Mouse (Mus musculus) spleen, adult 2 months (tissue): ENCODE results near the gene Glt28d2. TPM values are rescaled to one million over a fixed set of nuclear protein-coding genes. Genes with fewer than 3 reads are reported as not detected.
A peak's percentile ranks its signal among the peaks of the same experiment; 100 is the strongest.

Experiments used
- DNase-seq, 2 experiments: peaks; one replicate each; pipeline versions ENCODE4 v3.0.0 to v3.0.0-alpha.2; 2012 to 2021; ENCODE audit warnings: low spot score in 2 of 2, low read depth in 1 of 2
- H3K27ac ChIP-seq: fragments of 200-500 bp; 2 replicates; pipeline ENCODE4 v1.5.1; 2012; ENCODE audit warnings: low read length, inconsistent platforms; ENCODE audit not compliant: insufficient read depth
- H3K27me3 ChIP-seq: fragments of 200-500 bp; 2 replicates; pipeline ENCODE4 v1.6.1; 2012; ENCODE audit warnings: mild to moderate bottlenecking, moderate library complexity, low read length, inconsistent platforms; ENCODE audit not compliant: control insufficient read depth, insufficient read depth
- H3K36me3 ChIP-seq: fragments of 200-500 bp; 2 replicates; pipeline ENCODE4 v1.6.1; 2012; ENCODE audit warnings: mild to moderate bottlenecking, low read length, inconsistent platforms; ENCODE audit not compliant: control insufficient read depth, insufficient read depth
- H3K4me1 ChIP-seq: fragments of 200-500 bp; 2 replicates; pipeline ENCODE4 v1.6.1; 2011; ENCODE audit warnings: inconsistent platforms; ENCODE audit not compliant: control insufficient read depth, insufficient read depth, insufficient read length
- H3K4me3 ChIP-seq: fragments of 200-500 bp; 2 replicates; pipeline ENCODE4 v1.5.1; 2011; ENCODE audit warnings: mild to moderate bottlenecking, inconsistent platforms; ENCODE audit not compliant: insufficient read depth, insufficient read length; ENCODE audit errors: extremely low read depth
- CTCF ChIP-seq: fragments of 200-500 bp; IDR thresholded peaks from 2 replicates; pipeline ENCODE4 v1.5.1; 2011; ENCODE audit warnings: mild to moderate bottlenecking, inconsistent platforms; ENCODE audit not compliant: insufficient read depth, insufficient read length, insufficient replicate concordance; ENCODE audit errors: extremely low read depth
- POLR2A ChIP-seq: fragments of 200-500 bp; IDR thresholded peaks from 2 replicates; pipeline ENCODE4 v1.6.1; 2011; ENCODE audit warnings: low read depth, low read length, inconsistent platforms
- WGBS: fragments of 180-500 bp; shearing (Covaris S2); methylation state at CpG from one replicate; pipeline ENCODE4 v1.1.7; 2018; 5-methylcytosine and 5-hydroxymethylcytosine counted together
- polyA plus RNA-seq: library from polyadenylated mRNA; depleted of rRNA; stranded (reverse); fragments of >200 nt; gene quantifications from 2 replicates; pipeline ENCODE4 v1.2.3, GENCODE M21; 2012

Gene Glt28d2
- polyA plus RNA-seq, 1 experiment: 0.11 TPM

DNA sequence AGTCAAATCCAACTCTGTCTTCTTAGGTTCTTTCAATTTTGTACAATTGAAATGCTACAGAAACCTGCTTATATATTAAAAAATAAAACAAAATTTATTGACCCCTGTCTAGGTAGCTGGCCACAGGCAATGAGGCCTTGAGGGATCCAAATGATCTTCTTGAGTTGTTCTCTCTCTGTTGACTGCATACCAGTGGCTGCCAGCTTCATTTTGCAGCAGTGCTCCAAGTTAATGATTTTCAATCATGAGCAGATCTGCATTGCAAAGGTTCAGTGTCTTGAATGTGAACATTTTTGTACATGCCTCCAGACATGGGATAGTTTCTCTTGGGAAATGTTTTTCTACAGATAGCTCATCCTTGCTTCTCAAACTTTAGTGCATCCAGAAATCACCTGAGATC lies 17.1 kb upstream of the Glt28d2 start:
- Histone ChIP-seq H3K27me3 (no peaks in the 10 kb centered on the region), H3K4me3 (no peak overlapping the region), H3K4me1 (no peaks in the 10 kb centered on the region), H3K36me3 (no peaks in the 10 kb centered on the region), H3K27ac (no peak overlapping the region)
- TF ChIP-seq POLR2A (no peak), CTCF (no peak)
- no peak for DNase-seq

DNA sequence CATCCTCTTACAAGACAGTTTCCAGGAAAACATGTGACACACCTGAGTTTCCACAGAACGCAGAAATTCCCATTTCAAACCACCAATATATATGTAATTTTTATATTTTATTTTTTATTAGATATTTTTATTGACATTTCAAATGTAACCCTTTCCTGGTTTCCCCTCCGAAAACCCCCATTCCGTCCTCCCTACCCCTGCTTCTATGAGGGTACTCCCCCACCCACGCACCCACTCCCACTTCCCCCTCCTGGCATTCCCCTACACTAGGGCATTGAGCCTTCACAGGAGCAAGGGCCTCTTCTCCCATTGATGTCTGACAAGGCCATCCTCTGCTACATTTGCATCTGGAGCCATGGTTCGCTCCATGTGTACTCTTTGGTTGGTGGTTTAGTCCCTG lies 7.7 kb upstream of the Glt28d2 start:
- WGBS: 78% methylated on average over 5 of the region's 5 CpGs
- no peak for TF ChIP-seq POLR2A
- TF ChIP-seq CTCF: no peak
- DNase-seq: no peak
- no peaks in the 10 kb centered on the region; the same call in 1 of the 2 replicates for H3K4me1 ChIP-seq
- no peaks in the 10 kb centered on the region for H3K36me3 ChIP-seq
- no peak overlapping the region for H3K4me3 ChIP-seq
- H3K27me3 ChIP-seq: 0 out of 2 replicates have a peak, but pooled peaks cover 2% of the 10 kb centered on the region
- no peak overlapping the region for H3K27ac ChIP-seq

DNA sequence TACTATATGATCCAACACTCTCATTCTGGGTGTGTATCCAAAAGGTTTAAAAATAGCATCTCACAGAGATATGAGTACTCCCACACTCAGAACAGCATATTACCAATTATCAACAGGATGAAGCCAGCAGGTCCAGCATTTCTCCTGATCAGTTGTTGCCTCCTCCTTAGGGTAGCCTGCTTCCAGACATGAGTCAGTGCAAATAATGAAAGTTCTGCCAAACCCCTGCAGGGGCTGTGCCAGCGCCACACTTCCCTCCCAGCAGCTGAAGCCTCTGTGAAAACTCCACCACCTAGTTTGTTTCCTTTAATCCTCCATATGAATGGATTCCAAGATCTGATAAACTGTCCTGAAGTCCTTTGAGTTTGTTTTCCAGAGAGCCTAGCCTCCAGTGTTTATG lies 4.3 kb upstream of the Glt28d2 start:
- 58% methylated on average over 1 of the region's 1 CpGs for WGBS
- 0 out of 2 replicates have a peak, but pooled peaks cover 2% of the 10 kb centered on the region for H3K27me3 ChIP-seq
- no peak overlapping the region for H3K4me3 ChIP-seq
- TF ChIP-seq POLR2A (no peak), CTCF (no peak)
- H3K27ac ChIP-seq: no peak overlapping the region
- peaks cover 5% of the 10 kb centered on the region for H3K4me1 ChIP-seq
- no peaks in the 10 kb centered on the region for H3K36me3 ChIP-seq
- no peak for DNase-seq

- DNase-seq: peak; percentile 6 to 7
Observed at GRCm38 (mm10) chr3:85888221-85888671, 930 bp upstream of the Glt28d2 start.

GRCm38 (mm10) chr3:85886636-85887238 lies 579 bp downstream of the Glt28d2 start:
- no peak for TF ChIP-seq POLR2A
- TF ChIP-seq CTCF: no peak
- DNase-seq: peak in 1 of 2 experiments; percentile 2
- no peak overlapping the region for H3K27ac ChIP-seq
- peak overlapping the region; percentile 46; the same call in 1 of the 2 replicates for H3K4me3 ChIP-seq
- 6% methylated on average over 22 of the region's 22 CpGs for WGBS
- 0 out of 2 replicates have a peak, but pooled peaks cover 2% of the 10 kb centered on the region for H3K27me3 ChIP-seq
- no peaks in the 10 kb centered on the region for H3K36me3 ChIP-seq
- peaks cover 5% of the 10 kb centered on the region for H3K4me1 ChIP-seq

More at GRCm38 (mm10) chr3:85888221-85888671, 930 bp upstream of the Glt28d2 start:
- Histone ChIP-seq H3K27ac (no peak overlapping the region), H3K27me3 (0 out of 2 replicates have a peak, but pooled peaks cover 2% of the 10 kb centered on the region), H3K36me3 (no peaks in the 10 kb centered on the region), H3K4me1 (peaks cover 5% of the 10 kb centered on the region), H3K4me3 (0 out of 2 replicates have a peak overlapping the region, but pooled peaks have one; percentile 46)
- TF ChIP-seq POLR2A (no peak), CTCF (no peak)
- WGBS: 2% methylated on average over 11 of the region's 11 CpGs

GRCm38 (mm10) chr3:85885906-85886305 lies 1.4 kb downstream of the Glt28d2 start:
- Histone ChIP-seq H3K27ac (no peak overlapping the region), H3K4me1 (peaks cover 5% of the 10 kb centered on the region), H3K36me3 (no peaks in the 10 kb centered on the region), H3K27me3 (no peaks in the 10 kb centered on the region), H3K4me3 (no peak overlapping the region)
- DNase-seq: no peak
- TF ChIP-seq CTCF (no peak), POLR2A (no peak)
- 72% methylated on average over 1 of the region's 1 CpGs for WGBS

- DNase-seq: no peak
- H3K27me3 ChIP-seq: no peaks in the 10 kb centered on the region
- H3K36me3 ChIP-seq: no peaks in the 10 kb centered on the region
- 93% methylated on average over 2 of the region's 2 CpGs for WGBS
- H3K27ac ChIP-seq: no peak overlapping the region
- H3K4me1 ChIP-seq: no peaks in the 10 kb centered on the region
- no peak overlapping the region for H3K4me3 ChIP-seq
- no peak for TF ChIP-seq POLR2A
- TF ChIP-seq CTCF: no peak
Observed at GRCm38 (mm10) chr3:85880687-85881086, 6.6 kb downstream of the Glt28d2 start.
